Mouse (Mus musculus): Measurements from ENCODE around the gene Snrpn. TPM values are rescaled to one million over a fixed set of nuclear protein-coding genes. Genes with fewer than 3 reads are reported as not detected.

Gene Snrpn
- total RNA-seq, 2 experiments from 2014 or later: 109 to 129 TPM

Other genes starting within 250 kb of the Snrpn start
- gene Snurf, start 135.2 kb downstream of the Snrpn start, total RNA-seq (2021): 100 to 1,000 TPM; 244 to 292 TPM
- gene Gm38393, start 135.2 kb downstream of the Snrpn start, total RNA-seq (2021): 1 to 10 TPM; 2.0 to 3.1 TPM